Mouse (Mus musculus) liver, embryonic 14.5 days (tissue): ENCODE data around the gene Mocs1.

ENCODE experiments used
- CTCF ChIP-seq: IDR thresholded peaks from 2 replicates; pipeline ENCODE4 v1.5.1; 2016; ENCODE audit warnings: antibody characterized with exemption, low read depth, control low read depth
- EP300 ChIP-seq: IDR thresholded peaks from 2 replicates; pipeline ENCODE4 v1.6.1; 2016; ENCODE audit warnings: antibody characterized with exemption, low read depth

DNA sequence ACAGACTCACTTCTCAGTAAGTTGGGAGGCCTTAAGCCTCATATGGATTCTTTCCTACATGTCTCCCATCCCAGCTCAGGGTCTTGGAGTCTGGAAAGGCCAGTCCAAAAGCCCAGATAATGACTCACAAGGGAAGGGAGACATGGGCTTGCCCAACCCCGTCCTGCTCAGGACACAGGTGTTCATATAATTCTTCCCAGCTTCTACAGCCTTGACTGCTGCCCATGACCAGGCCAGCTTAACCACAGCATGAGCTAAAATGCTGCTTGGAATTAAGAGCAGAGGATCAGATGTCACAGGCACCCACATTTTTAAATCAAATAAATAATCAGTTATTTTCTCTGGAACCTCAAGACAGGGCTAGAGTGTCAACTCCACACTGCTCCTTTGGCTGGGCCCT is 47.0 kb downstream of the Mocs1 start:
- TF ChIP-seq EP300 (no peak), CTCF (no peak)
